Mouse (Mus musculus) effector memory CD4-positive, alpha-beta T cell, adult 5 months (primary cell): Measurements from ENCODE around the gene Gm10408. TPM values are rescaled to one million over a fixed set of nuclear protein-coding genes. Genes with fewer than 3 reads are reported as not detected.

Experiments
- polyA plus RNA-seq: library from polyadenylated mRNA; unstranded; fragments of 100-300 nt; shearing (Covaris generic); gene quantifications from one replicate; pipeline ENCODE4 v1.2.1, GENCODE M21; 2017

Gm10408 gene
- polyA plus RNA-seq: not detected

DNA sequence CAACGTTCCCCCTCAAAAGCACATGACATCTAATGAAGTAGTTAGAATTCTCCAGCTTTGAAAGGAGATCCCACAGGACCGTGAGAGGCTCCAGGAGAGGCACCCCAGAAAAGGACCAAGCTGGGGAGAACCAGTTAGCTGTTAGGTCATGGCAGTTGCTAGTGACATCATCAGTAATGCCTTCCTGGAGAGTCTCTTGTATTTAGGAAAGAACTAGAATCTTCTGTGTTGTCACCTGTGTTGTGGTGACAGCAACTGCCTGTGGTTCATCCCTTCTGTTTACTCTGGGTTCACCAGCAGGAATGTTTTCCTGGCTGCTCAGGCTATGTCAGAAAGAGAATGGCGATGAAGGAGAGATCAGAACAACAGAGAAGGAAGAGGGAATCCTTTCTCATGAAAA lies at the start of gene Gm10408:
Gene Gm10408, plus strand, starts transcription at position 301 of the 400 bp plus-strand sequence.

DNA sequence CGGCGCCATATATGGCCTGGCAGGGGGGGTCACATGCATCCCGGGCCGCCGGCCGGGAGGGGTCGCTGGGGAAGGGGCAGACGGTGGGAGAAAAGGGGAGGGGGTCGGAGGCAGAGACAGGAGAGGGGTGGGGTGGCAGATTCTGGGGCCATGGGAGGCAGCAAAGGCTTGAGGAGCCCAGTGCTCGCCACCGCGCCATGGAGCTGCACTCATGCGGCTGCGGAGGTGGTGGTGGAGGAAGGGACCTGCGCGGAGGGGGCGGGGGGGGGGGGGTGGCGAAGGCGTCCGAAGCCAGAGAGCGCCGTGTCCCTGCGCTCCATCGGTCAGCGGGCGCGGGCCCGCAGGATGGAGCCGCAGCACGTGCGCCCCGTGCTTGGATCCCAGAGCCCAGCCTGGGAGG lies 36.9 kb upstream of the Gm10408 start, which contains the start of gene Gm10409:
Gene Gm10409, plus strand, starts transcription at position 301 of the 400 bp plus-strand sequence.

DNA sequence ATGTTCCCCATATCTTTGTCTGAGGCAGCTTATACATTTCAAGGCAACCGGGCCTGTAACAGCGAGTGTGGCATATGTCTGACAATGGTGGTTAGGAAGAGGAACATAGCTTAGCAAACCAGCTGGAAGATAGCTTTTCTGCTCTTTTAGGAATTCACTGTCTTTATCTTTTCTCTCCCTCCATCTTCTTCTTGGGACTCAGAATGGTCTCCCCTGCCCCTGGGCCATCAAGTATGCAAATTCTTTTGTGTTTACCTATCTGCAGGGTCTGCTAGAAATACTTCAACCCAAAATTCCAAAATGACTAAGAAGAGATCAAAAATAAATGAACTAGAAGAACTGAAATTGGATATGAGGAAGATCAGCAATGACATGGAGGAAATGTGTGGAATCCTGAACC lies 21.4 kb upstream of the Gm10408 start, which contains the start of gene Gm3005:
Gene Gm3005, plus strand, starts transcription at position 301 of the 400 bp plus-strand sequence.

Other genes starting within 250 kb of the Gm10408 start
- not detected for gene D830030K20Rik, start 240.9 kb upstream of the Gm10408 start, polyA plus RNA-seq
- gene Gm2956, start 116.8 kb upstream of the Gm10408 start, polyA plus RNA-seq: not detected
- not detected for gene Gm10413, start 54.3 kb upstream of the Gm10408 start, polyA plus RNA-seq
- not detected for gene Gm10409, start 36.8 kb upstream of the Gm10408 start, polyA plus RNA-seq
- not detected for gene Gm3005, start 21.3 kb upstream of the Gm10408 start, polyA plus RNA-seq
- not detected for gene Gm3012, start 185.1 kb downstream of the Gm10408 start, polyA plus RNA-seq
- not detected for gene Gm3020, start 202.7 kb downstream of the Gm10408 start, polyA plus RNA-seq
- not detected for gene Gm3043, start 239.4 kb downstream of the Gm10408 start, polyA plus RNA-seq